Mouse (Mus musculus) heart, adult 2 months (tissue): ENCODE data around the gene Ip6k3. TPM values are rescaled to one million over a fixed set of nuclear protein-coding genes. Genes with fewer than 3 reads are reported as not detected.
A peak's percentile ranks its signal among the peaks of the same experiment; 100 is the strongest.

Source experiments
- DNase-seq, 2 experiments: peaks; one replicate each; pipeline ENCODE4 v3.0.0; 2021
- H3K27ac ChIP-seq: fragments of 200-600 bp; 2 replicates; pipeline ENCODE4 v1.8.1; 2022
- H3K27me3 ChIP-seq: fragments of 200-500 bp; 2 replicates; pipeline ENCODE4 v1.6.1; 2012; ENCODE audit warnings: mild to moderate bottlenecking, low read length, inconsistent platforms, mixed read lengths; ENCODE audit not compliant: control insufficient read depth, insufficient read depth
- H3K36me3 ChIP-seq: fragments of 200-500 bp; 2 replicates; pipeline ENCODE4 v1.6.1; 2012; ENCODE audit warnings: low read length, inconsistent platforms; ENCODE audit not compliant: control insufficient read depth, insufficient read depth
- H3K4me1 ChIP-seq: fragments of 200-500 bp; 2 replicates; pipeline ENCODE4 v1.6.1; 2011; ENCODE audit warnings: low read length; ENCODE audit not compliant: control insufficient read depth, insufficient read depth
- H3K4me3 ChIP-seq: fragments of 200-600 bp; 2 replicates; pipeline ENCODE4 v1.8.1; 2022
- H3K79me2 ChIP-seq: fragments of 200-500 bp; replicated peaks from 2 replicates; pipeline ENCODE4 v1.6.1; 2012; ENCODE audit warnings: mild to moderate bottlenecking, inconsistent platforms, low read length, moderate library complexity, mixed read lengths; ENCODE audit not compliant: control insufficient read depth, insufficient read depth
- H3K9ac ChIP-seq: fragments of 200-500 bp; 2 replicates; pipeline ENCODE4 v1.6.1; 2012; ENCODE audit warnings: low read depth, mild to moderate bottlenecking, control low read depth, inconsistent platforms, low read length, mixed read lengths
- CTCF ChIP-seq: fragments of 200-600 bp; IDR thresholded peaks from 2 replicates; pipeline ENCODE4 v1.8.1; 2022; ENCODE audit warnings: antibody characterized with exemption, mild to moderate bottlenecking, moderate library complexity
- EP300 ChIP-seq: fragments of 200-500 bp; IDR thresholded peaks from 2 replicates; pipeline ENCODE4 v1.6.1; 2011; ENCODE audit warnings: low read depth, low read length, control low read depth; ENCODE audit not compliant: insufficient read depth
- POLR2A ChIP-seq: fragments of 200-500 bp; IDR thresholded peaks from 2 replicates; pipeline ENCODE4 v1.6.1; 2011; ENCODE audit warnings: mild to moderate bottlenecking, low read depth, low read length, control low read depth; ENCODE audit not compliant: insufficient read depth
- WGBS: fragments of 180-500 bp; shearing (Covaris S2); methylation state at CpG from one replicate; pipeline ENCODE4 v1.1.7; 2018; 5-methylcytosine and 5-hydroxymethylcytosine counted together
- intact Hi-C: fragments of 180-260 bp; cut with DNase I; formaldehyde crosslinking; loops from one replicate; pipeline ENCODE4 v1.15.1; 2025
- polyA plus RNA-seq: library from polyadenylated mRNA; depleted of rRNA; stranded (reverse); fragments of >200 nt; gene quantifications from 2 replicates; pipeline ENCODE4 v1.2.3, GENCODE M21; 2012
- total RNA-seq, 2 experiments: library from RNA; stranded (reverse); gene quantifications; 2 replicates each; pipeline ENCODE4 v1.2.3; 2021

Ip6k3 gene
- total and polyA plus RNA-seq, 3 experiments = 4.1 to 10.1 (median 5.6) TPM

DNA sequence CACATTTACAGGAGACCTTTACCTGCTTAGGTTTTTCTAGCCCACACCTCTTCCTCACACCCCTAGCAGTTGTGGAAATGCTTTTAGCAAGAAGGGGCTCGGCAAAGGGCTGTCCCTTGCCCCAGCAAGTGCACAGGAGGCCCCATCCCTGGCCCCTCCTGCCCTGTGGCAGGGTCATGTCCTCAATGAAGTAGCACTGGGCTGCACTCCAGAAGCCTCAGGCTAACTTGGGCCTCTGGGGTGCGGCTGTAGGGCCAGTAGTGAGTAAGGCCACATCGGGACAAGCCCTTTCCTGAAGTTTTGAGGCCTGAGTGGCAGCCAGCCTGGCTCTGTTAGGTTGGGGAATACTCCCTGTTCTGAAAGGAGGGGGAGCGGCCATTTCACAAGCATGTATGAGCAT, 6.7 kb downstream of the Ip6k3 start:
- intact Hi-C loops = no loop called here
- peaks cover 2% of the 10 kb centered on the region; the same call in 1 of the 2 replicates for H3K36me3 ChIP-seq
- peak; percentile 72 to 84 for DNase-seq
- H3K9ac ChIP-seq = no peak overlapping the region
- no peaks in the 10 kb centered on the region for H3K79me2 ChIP-seq
- H3K27me3 ChIP-seq = no peaks in the 10 kb centered on the region
- peak overlapping the region; percentile 69 for H3K27ac ChIP-seq
- H3K4me3 ChIP-seq = no peak overlapping the region
- H3K4me1 ChIP-seq = peaks cover 6% of the 10 kb centered on the region; the same call in 1 of the 2 replicates
- TF ChIP-seq CTCF (no peak), EP300 (peak; percentile 54; the same call in 1 of the 2 replicates), POLR2A (0 out of 2 replicates have a peak, but pooled peaks have one; percentile 11)
- WGBS = 37% methylated on average over 4 of the region's 4 CpGs

DNA sequence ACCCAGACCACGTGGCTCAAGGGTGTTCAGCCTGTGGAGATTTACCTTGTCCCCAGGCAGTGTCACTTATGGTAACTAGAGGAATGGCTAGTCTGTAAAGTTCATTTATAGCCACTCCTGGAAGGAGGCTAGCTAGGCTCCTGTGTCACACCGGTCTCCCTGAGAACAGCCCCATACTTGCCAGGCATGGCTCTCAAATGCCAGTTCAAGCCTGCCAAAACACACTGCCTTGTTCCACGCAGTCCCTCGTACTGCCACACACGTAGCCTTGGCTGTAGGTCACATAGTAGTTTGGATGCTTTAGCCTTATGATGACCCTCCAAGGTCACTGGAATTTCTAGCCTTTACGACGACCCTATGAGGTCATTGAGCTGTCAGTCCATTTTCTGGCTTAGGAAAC, 8.4 kb downstream of the Ip6k3 start:
- DNase-seq = no peak
- Histone ChIP-seq H3K27ac (peak overlapping the region; percentile 79), H3K27me3 (no peaks in the 10 kb centered on the region), H3K36me3 (peaks cover 2% of the 10 kb centered on the region; the same call in 1 of the 2 replicates), H3K4me3 (no peak overlapping the region), H3K4me1 (peaks cover 12% of the 10 kb centered on the region; the same call in 1 of the 2 replicates), H3K9ac (no peak overlapping the region), H3K79me2 (no peaks in the 10 kb centered on the region)
- intact Hi-C loops = no loop called here
- 42% methylated on average over 7 of the region's 7 CpGs for WGBS
- TF ChIP-seq CTCF = no peak
- TF ChIP-seq EP300 = no peak
- TF ChIP-seq POLR2A = no peak

- Histone ChIP-seq H3K4me3 (no peak overlapping the region), H3K4me1 (peaks cover 13% of the 10 kb centered on the region; the same call in 1 of the 2 replicates), H3K27ac (peak overlapping the region; percentile 79), H3K79me2 (no peaks in the 10 kb centered on the region), H3K27me3 (no peaks in the 10 kb centered on the region), H3K9ac (no peak overlapping the region), H3K36me3 (peaks cover 2% of the 10 kb centered on the region; the same call in 1 of the 2 replicates)
- intact Hi-C loops = no loop called here
- TF ChIP-seq EP300 = peak; percentile 69; the same call in 1 of the 2 replicates
- peak; percentile 53 for TF ChIP-seq POLR2A
- peak; percentile 51 for TF ChIP-seq CTCF
- DNase-seq = peak in 1 of 2 experiments; percentile 65
- WGBS = 59% methylated on average over 6 of the region's 6 CpGs
These were observed 9.2 kb downstream of the Ip6k3 start for GRCm38 (mm10) chr17:27158439-27158838.

- no peaks in the 10 kb centered on the region for H3K27me3 ChIP-seq
- no peaks in the 10 kb centered on the region for H3K36me3 ChIP-seq
- no peak overlapping the region for H3K9ac ChIP-seq
- 54% methylated on average over 8 of the region's 8 CpGs for WGBS
- H3K79me2 ChIP-seq = no peaks in the 10 kb centered on the region
- TF ChIP-seq POLR2A (no peak), EP300 (no peak), CTCF (no peak)
- peak; percentile 6 to 19 for DNase-seq
- H3K4me1 ChIP-seq = peaks cover 14% of the 10 kb centered on the region; the same call in 1 of the 2 replicates
- H3K27ac ChIP-seq = peak overlapping the region; percentile 93; the same call in 1 of the 2 replicates
- intact Hi-C loops = no loop called here
- no peak overlapping the region for H3K4me3 ChIP-seq
These were observed 11.8 kb downstream of the Ip6k3 start for GRCm38 (mm10) chr17:27155752-27156151.

GRCm38 (mm10) chr17:27154881-27155280, 12.7 kb downstream of the Ip6k3 start:
- H3K9ac ChIP-seq = no peak overlapping the region
- no peaks in the 10 kb centered on the region for H3K36me3 ChIP-seq
- peaks cover 12% of the 10 kb centered on the region; the same call in 1 of the 2 replicates for H3K4me1 ChIP-seq
- DNase-seq = no peak
- no peaks in the 10 kb centered on the region for H3K27me3 ChIP-seq
- intact Hi-C loops = no loop called here
- no peak for TF ChIP-seq POLR2A
- no peak for TF ChIP-seq CTCF
- TF ChIP-seq EP300 = no peak
- no peak overlapping the region for H3K4me3 ChIP-seq
- no peaks in the 10 kb centered on the region for H3K79me2 ChIP-seq
- peak overlapping the region; percentile 93 for H3K27ac ChIP-seq
- 54% methylated on average over 6 of the region's 6 CpGs for WGBS

GRCm38 (mm10) chr17:27154256-27154655, 13.3 kb downstream of the Ip6k3 start:
- Histone ChIP-seq H3K4me1 (peaks cover 12% of the 10 kb centered on the region; the same call in 1 of the 2 replicates), H3K36me3 (no peaks in the 10 kb centered on the region), H3K27ac (peak overlapping the region; percentile 93), H3K4me3 (no peak overlapping the region), H3K27me3 (no peaks in the 10 kb centered on the region), H3K9ac (peak overlapping the region; percentile 41), H3K79me2 (no peaks in the 10 kb centered on the region)
- no peak for TF ChIP-seq POLR2A
- TF ChIP-seq CTCF = no peak
- TF ChIP-seq EP300 = no peak
- peak; percentile 62 to 81 for DNase-seq
- WGBS = 62% methylated on average over 14 of the region's 14 CpGs
- intact Hi-C loops = no loop called here
